In the genomic region with DNA sequence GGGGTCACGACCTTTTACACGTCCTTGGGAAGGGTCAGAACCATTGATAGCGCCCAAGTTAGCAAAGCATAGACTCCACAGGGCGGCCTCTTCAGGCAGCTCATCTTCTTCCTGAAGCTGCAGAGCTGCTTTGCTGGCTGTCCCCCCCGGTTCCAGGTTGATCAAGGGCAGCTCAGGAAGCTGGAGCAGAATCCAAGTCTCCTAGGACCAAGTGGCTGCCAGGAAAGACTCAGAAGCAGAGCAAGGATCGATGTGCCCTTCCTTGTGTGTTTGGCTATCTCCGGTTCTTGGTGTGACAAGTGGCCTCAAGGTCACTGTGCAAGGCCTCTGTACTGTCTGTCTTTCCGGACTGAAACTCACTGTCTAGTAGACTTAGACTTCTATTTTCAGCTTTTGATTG, we compare ENCODE assay signal across 19 mouse cellular contexts.
A peak's percentile ranks its signal among the peaks of the same experiment; 100 is the strongest.
DNase-seq lines count a peak whose midpoint lies in the region; ATAC-seq and TF ChIP-seq lines count a peak whose summit lies in the region.
"Had no signal": no experiment of that assay in that cellular context is flagged by ENCODE, and none has a peak within 500 bp of the region (broad histone marks: within the 10 kb centered on the region; RNA-seq: fewer than 3 reads in every experiment).

No protein-coding gene starts in this region.

- H3K4me3 ChIP-seq in kidney, embryonic 16.5 days (ENCODE audit: low read length) = no peak overlapping the region
- H3K4me3 ChIP-seq in midbrain, postnatal 0 days (ENCODE audit: low read depth, low read length) = no peak overlapping the region
- H3K4me3 ChIP-seq: erythroblast, embryonic 14.5 days; hindbrain, embryonic 13.5 days; layer of hippocampus, adult 2 months had no signal

- H3K36me3 ChIP-seq in kidney, embryonic 16.5 days (ENCODE audit: insufficient read depth, low read length) = no peaks in the 10 kb centered on the region
- no peaks in the 10 kb centered on the region for H3K36me3 ChIP-seq in midbrain, postnatal 0 days (ENCODE audit: insufficient read depth, low read length)
- H3K36me3 ChIP-seq: hindbrain, embryonic 13.5 days had no signal

- intact Hi-C loops in heart, postnatal 25 days (cut with DNase I) = no loop called here

- peaks cover 17% of the 10 kb centered on the region for H3K4me1 ChIP-seq in kidney, embryonic 16.5 days (ENCODE audit: insufficient read depth, low read length)
- H3K4me1 ChIP-seq in midbrain, postnatal 0 days (ENCODE audit: insufficient read depth, low read length) = no peaks in the 10 kb centered on the region

- 49% methylated on average over 8 of the region's 8 CpGs for WGBS in kidney, embryonic 16.5 days
- 75% methylated on average over 8 of the region's 8 CpGs for WGBS in midbrain, postnatal 0 days

- H3K4me2 ChIP-seq in kidney, embryonic 16.5 days (replicated peaks; ENCODE audit: low read depth, low read length) = no peak overlapping the region
- H3K4me2 ChIP-seq in midbrain, postnatal 0 days (ENCODE audit: low read depth, low read length, poor library complexity, severe bottlenecking) = no peak overlapping the region
- H3K4me2 ChIP-seq: hindbrain, embryonic 13.5 days had no signal

- DNase-seq in heart, adult 11 months = peak; percentile 90
- DNase-seq in heart, postnatal 25 days (ENCODE audit: low spot score) = no peak
- DNase-seq in kidney, adult 11 months = peak; percentile 61
- DNase-seq in adrenal gland, postnatal 14 days = peak; percentile 59
- peak; percentile 50 to 81 for DNase-seq in kidney, postnatal 25 days
- no peak for DNase-seq in midbrain, postnatal 0 days (ENCODE audit: low spot score)
- no peak for DNase-seq in c-Kit-positive CD71-positive TER-119-positive erythroid progenitor cells, embryonic 14.5 days (ENCODE audit: low spot score)
- DNase-seq: cerebellum, adult 2 months; gastrocnemius, postnatal 36 days; left cerebral cortex, postnatal 4 days; lung, postnatal 14 days; right cerebral cortex, adult 18-20 months; spleen, adult 18-20 months; thymus, adult 18-20 months had no signal

- no peak overlapping the region for H3K9ac ChIP-seq in kidney, embryonic 16.5 days (replicated peaks; ENCODE audit: low read length)
- no peak overlapping the region for H3K9ac ChIP-seq in midbrain, postnatal 0 days (replicated peaks; ENCODE audit: low read length, poor library complexity, severe bottlenecking)
- H3K9ac ChIP-seq: hindbrain, embryonic 13.5 days had no signal

- no peak for TF ChIP-seq CTCF in midbrain, postnatal 0 days (IDR thresholded peaks at IDR 0.05)

- no peaks in the 10 kb centered on the region for H3K27me3 ChIP-seq in kidney, embryonic 16.5 days (ENCODE audit: insufficient read depth, low read length)
- no peaks in the 10 kb centered on the region for H3K27me3 ChIP-seq in midbrain, postnatal 0 days (ENCODE audit: insufficient read depth, low read length)
- H3K27me3 ChIP-seq: hindbrain, embryonic 13.5 days had no signal

- H3K9me3 ChIP-seq in kidney, embryonic 16.5 days (ENCODE audit: low read length) = no peaks in the 10 kb centered on the region
- no peaks in the 10 kb centered on the region for H3K9me3 ChIP-seq in midbrain, postnatal 0 days (ENCODE audit: low read length)
- H3K9me3 ChIP-seq: hindbrain, embryonic 13.5 days had no signal

- H3K27ac ChIP-seq in kidney, embryonic 16.5 days (ENCODE audit: low read length) = no peak overlapping the region
- H3K27ac ChIP-seq in midbrain, postnatal 0 days (ENCODE audit: low read depth, low read length) = no peak overlapping the region
- H3K27ac ChIP-seq: hindbrain, embryonic 13.5 days; layer of hippocampus, adult 2 months had no signal

- ATAC-seq in kidney, embryonic 16.5 days (ENCODE audit: low FRiP score, low TSS enrichment) = no peak
- ATAC-seq in midbrain, postnatal 0 days (ENCODE audit: low FRiP score) = no peak
- ATAC-seq: forebrain, embryonic 14.5 days had no signal

Comparison
In these comparisons a context has a peak if more than half of its experiments do, and no peak if none do; other contexts are left out.
1. DNase-seq: peak in heart, adult 11 months (single experiment), kidney, adult 11 months (single experiment), adrenal gland, postnatal 14 days (single experiment) and kidney, postnatal 25 days (2 of 2); none in heart, postnatal 25 days (single experiment), midbrain, postnatal 0 days (single experiment) and c-Kit-positive CD71-positive TER-119-positive erythroid progenitor cells, embryonic 14.5 days (single experiment).